Mouse (Mus musculus) naive thymus-derived CD4-positive, alpha-beta T cell, adult 5 months (primary cell): ENCODE measurements around the gene Coil. TPM values are rescaled to one million over a fixed set of nuclear protein-coding genes. Genes with fewer than 3 reads are reported as not detected.

Source experiments
- polyA plus RNA-seq: library from polyadenylated mRNA; unstranded; fragments of 100-300 nt; shearing (Covaris generic); gene quantifications from one replicate; pipeline ENCODE4 v1.2.1, GENCODE M21; 2017

Coil gene
- polyA plus RNA-seq = 15.3 TPM

DNA sequence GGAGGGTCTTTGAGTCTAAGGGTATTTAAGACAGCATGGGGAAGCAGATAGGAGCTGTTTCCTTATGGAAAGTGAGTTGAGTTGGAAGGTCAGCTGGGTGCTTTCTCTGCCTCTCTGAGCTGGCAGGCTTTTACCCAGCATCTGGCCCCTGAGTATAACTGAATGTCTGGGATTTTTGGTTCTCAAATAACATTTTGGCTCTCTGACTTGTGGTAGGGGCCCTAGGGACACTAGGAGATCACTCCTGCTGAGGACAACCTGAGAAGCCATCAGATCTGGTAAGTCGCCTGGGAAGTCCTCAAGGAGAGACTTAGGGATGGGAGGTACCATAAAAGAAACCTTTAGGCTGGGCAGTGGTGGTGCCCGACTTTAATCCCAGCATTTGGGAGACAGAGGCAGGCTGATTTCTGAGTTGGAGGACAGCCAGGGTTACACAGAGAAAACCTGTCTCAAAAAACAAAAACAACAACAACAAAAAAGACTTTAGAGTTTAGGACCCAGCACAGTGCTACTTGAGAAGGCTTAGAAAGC lies at the start of gene Coil:
Gene Coil, plus strand, starts transcription at position 51 of the 531 bp plus-strand sequence.

DNA sequence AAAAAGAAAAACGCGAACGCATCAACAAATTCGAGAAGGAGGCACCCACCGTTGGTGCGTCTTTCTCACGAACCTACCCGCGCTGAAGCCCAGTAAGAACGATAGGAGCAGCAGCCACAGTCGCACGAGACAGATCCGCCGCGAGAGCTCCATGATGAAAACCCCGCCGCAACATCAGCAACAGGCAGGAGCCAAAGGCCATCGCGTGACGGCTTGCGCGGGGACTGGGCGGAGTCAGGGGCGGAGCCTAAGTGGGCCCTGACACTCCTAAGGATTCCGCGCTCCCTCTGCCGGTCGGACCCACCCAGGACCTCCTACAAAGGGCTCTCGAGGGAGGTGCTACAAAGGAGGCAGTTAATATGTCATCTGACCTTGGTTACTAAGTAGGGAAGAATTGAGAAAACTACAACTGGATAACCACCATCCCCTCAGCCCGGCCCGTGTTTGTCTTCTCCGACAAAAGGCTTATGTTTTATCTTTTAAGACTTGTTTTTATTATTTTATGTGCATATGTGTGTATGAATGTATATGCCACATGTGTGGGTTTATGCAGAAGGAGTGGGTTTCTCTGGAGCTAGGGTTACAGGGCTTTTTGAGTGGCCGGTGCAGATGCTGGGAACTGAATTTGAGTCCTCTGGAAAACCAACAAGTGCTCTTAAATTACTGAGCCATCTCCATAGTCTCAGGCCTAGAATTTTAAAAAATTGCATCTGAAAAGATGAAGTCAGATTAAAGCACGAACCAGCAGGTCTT lies 14.7 kb upstream of the Coil start, which contains the start of gene Scpep1:
Gene Scpep1, minus strand, starts transcription at position 249 of the 753 bp plus-strand sequence.

DNA sequence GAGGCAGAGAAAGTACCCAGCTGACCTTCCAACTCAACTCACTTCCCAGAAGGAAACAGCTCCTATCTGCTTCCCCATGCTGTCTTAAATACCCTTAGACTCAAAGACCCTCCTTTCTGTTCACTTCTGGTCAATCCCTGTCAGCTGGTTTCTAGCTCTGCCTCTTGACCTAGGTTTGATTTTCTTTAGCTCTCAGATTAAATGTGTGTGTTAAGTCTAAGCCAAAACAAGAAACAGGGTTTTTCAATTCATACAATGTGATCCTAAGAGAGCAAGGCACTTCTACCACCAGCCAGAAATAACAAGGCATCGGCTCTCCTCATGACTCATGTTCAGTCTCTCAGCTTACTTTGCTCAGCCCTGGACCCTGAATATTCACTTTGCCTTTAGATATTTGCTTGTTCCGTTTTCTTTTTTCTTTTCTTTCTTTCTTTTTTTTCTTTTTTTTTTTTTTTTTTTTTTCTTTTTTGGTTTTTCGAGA lies 3.1 kb upstream of the Coil start, which contains the start of gene Elobl:
Gene Elobl, minus strand, starts transcription at position 51 of the 481 bp plus-strand sequence.

DNA sequence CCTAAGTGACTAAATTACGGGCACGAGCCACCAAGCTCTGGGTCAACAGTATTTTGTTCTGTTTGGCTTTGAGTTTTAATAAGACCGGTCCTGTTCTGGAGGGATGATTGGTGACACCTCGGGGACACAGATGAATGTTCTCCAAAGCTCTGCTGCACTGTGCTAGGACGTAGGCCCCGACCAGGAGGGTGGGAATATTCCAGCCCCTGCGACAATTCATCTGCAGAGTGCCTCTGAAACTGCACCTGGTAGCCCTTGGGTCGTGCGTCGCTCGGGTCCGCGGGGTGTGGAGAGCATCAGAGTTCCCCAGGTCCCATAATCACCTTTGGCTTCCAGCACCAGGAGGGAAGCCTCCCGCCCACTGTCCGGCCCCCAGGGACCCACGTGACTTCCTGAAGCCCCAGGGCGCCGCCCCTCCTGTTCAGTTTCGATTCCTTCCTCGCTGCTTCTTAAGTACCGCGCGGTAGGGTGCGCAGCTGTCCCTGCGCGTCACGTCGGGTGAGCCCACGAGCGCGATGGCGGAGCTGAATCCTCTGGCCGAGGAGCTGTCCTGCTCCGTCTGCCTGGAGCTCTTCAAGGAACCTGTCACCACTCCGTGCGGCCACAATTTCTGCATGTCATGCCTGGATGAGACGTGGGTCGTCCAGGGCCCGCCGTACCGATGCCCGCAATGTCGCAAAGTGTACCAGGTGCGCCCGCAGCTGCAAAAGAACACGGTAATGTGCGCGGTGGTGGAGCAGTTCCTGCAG lies 29.1 kb downstream of the Coil start, which contains the start of gene Trim25:
Gene Trim25, plus strand, starts transcription at position 403 of the 749 bp plus-strand sequence.

Other genes starting within 250 kb of the Coil start
- 1.3 TPM for gene Akap1, start 105.7 kb upstream of the Coil start, polyA plus RNA-seq
- gene Scpep1, start 14.8 kb upstream of the Coil start, polyA plus RNA-seq = 6.6 TPM
- gene Elobl, start 3.3 kb upstream of the Coil start, polyA plus RNA-seq = not detected
- gene Trim25, start 29.1 kb downstream of the Coil start, polyA plus RNA-seq = 92.4 TPM
- 24.9 TPM for gene Dgke, start 96.6 kb downstream of the Coil start, polyA plus RNA-seq
- gene Gm525, start 103.6 kb downstream of the Coil start, polyA plus RNA-seq = not detected